Mouse (Mus musculus) adrenal gland, postnatal 25 days (tissue): ENCODE data around the gene Litaf. TPM values are rescaled to one million over a fixed set of nuclear protein-coding genes. Genes with fewer than 3 reads are reported as not detected.

Experiments
- DNase-seq: peaks from one replicate; pipeline ENCODE4 v3.0.0; 2021; ENCODE audit warnings: mixed read lengths
- long read RNA-seq: library from polyadenylated mRNA; stranded (forward); transcript quantifications from one replicate; pipeline ENCODE4 v2.0.0, GENCODE M21; 2021
- total RNA-seq: library from RNA; stranded (reverse); gene quantifications from 2 replicates; pipeline ENCODE4 v1.2.3, GENCODE M21; 2021

Litaf gene
- 38.6 and 46.5 TPM in 2 replicates for total RNA-seq
- long read RNA-seq, transcript Litaf-201 (4 exons, 2,235 nt), result major isoform, 50 of 67 reads
- long read RNA-seq, partial matches to known transcripts, result 10 of 67 reads
- long read RNA-seq, other reads (novel, unspliced or antisense), result 6 of 67 reads

DNA sequence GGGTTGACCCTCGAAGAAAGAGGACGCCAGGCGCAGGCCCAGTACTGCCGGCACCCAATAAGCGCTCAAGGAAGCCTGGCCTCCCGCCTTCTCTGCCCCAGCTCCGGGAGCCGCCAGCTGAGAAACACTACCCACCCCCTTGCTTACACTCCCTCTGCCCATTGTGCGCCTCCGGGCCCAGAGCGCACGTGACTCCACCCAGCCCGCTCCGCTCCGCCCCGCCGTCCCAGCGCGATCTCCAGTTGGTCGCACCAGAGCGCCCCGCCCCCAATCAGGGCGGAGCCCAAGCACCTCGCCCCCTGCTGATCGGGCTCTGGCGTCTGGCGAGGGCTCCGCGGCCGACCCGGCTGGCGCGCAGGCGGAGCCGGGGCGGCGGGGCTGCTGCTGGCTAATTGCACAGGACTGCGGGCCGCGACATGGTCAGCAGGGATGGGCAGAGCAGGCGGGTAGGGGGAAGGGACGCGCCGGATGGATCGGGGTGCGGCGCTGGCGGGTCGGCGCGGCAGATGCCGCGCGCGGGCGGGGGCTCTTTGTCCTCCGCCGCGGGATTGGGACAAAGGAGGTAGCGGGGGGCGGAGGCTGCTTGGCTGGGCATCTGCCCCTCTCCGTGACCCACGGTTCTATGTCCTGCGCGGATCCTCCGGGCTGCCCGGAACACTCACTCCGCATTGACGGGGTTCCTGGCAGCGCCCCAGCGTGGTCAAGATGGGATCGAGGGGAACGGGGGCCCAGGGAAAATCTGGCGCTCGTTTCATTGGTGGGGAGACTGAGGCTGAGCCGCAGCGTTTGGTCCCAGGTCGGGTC lies at the start of gene Litaf:
Gene Litaf, minus strand, starts transcription at position 129 of the 804 bp plus-strand sequence.
- peak; percentile 99 for DNase-seq

DNA sequence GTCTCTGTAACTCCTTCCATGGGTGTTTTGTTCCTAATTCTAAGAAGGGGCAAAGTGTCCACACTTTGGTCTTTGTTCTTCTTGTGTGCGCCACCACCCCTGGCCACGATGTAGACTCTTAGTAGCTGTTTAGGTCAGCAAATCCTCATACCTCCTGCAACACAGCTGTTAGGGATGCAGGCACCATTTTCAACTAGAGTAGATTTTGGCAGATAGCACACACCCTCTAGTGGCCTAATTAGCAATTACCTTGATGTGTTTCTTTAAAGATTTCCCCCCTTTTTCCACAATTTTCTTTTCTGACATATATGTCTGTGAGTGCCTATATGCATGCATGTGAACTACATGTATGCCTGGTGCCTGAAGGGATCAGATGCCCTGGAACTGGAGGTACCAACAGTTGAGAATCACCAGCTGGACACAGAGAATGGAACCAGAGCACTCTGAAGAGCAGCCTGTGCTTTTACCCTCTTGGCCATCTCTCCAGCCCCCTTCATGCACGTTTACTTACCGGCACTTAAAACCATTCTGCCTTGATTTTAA lies 43.3 kb upstream of the Litaf start:
- no peak for DNase-seq

DNA sequence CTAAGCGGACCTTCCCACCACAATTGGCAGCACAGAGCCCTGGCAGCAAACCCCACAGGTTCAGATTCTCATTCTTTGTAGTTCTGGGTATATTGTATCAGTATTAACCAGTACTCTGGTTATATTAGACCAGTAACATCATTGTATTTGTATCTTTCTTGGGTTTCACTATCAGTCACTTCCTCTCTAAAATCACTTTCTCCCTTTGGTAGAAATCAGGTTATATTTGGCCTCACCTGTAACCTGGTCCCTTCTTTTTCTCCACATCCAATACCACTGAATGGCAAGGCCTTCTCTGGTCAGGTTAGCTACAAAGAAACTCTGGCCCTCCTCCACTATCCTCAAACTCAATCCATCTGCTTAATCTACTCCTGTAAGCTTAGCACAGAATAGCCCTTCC lies 38.9 kb upstream of the Litaf start:
- no peak for DNase-seq

DNA sequence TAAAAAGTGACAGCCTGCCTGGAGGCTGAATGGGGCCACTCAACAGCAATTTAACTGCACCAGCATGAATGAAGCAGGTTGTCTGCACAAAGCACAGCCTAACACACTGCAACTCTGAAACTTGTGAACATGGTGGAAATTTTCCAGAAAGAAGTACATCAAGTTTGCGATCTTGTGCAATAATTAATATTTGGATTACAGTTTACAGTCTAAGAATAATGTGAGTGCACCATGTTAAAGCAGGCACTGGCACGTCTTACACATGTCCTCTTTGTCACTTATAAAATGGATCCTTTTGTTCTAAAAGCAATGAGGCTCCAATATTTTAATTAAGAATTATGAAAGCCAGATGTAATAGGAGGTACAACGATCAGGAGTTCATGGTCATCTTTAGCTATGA lies 31.3 kb upstream of the Litaf start:
- DNase-seq, result no peak

DNA sequence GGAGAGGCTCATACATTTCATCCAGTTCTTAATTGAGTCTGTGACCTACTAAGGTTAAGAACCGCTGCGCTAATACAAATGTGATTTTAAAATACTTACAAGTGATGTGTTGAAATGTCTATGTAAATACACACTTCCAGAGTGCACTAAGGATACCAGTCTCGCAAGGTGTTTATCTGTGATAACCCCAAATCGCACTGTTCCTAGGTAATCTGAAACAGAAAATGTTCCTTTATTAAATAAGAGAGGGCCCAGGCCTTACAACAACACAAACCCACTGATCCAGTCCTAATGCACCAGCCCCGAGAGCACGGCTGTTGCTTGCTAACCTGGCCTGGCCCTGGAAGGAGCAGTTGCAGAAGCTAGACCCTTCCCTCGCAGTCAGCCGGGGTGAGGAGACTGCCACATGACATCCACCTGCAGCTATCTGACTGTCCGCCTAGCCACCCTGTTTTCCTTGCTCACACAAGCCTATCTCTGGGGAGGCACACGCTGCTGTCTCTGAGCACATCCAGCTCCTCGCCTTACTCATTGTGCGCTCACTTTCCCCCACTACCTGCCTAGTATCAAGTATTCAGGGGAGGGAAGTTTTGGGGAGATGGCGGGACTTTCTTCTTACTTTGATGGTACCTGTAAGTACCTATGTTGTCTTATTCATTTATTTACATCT lies 27.9 kb upstream of the Litaf start:
- no peak for DNase-seq

DNA sequence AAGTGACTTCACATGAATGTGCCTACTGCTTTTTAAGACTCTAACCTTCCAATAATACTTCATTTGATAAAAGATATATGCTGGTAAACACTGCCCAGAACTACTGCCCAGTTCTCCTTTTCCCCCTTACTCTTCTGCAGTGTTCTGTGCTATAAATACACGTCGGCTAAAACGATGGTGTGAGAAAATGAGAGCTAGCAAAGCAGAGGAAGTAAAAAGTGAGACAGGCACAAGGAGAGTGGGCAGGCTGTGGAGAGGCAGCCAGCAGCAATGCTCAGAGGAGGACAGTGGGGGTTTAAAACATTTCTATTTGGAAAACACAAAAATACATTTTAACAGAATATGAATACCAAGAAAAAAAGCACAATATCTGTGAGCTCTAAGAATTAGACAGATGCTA lies 26.6 kb upstream of the Litaf start:
- no peak for DNase-seq

DNA sequence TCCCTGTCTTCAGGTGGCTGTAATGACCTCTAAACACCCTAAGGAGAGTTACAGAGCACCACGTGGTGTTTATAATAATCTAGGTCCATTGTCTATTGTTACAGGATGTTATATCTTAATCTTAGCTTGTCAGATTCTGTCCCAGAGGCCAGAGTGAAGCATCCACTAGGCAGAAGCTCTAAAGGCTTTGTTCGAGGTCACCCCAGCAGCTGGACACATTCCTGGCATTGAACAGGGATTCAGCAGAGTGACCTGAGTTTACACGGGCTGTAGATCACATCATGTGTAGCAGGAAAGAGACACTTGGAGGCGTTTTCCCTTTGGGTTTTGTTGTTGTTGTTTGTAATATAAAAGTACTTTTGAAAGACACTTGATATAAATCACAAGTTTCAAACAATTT lies 26.1 kb upstream of the Litaf start:
- no peak for DNase-seq

DNA sequence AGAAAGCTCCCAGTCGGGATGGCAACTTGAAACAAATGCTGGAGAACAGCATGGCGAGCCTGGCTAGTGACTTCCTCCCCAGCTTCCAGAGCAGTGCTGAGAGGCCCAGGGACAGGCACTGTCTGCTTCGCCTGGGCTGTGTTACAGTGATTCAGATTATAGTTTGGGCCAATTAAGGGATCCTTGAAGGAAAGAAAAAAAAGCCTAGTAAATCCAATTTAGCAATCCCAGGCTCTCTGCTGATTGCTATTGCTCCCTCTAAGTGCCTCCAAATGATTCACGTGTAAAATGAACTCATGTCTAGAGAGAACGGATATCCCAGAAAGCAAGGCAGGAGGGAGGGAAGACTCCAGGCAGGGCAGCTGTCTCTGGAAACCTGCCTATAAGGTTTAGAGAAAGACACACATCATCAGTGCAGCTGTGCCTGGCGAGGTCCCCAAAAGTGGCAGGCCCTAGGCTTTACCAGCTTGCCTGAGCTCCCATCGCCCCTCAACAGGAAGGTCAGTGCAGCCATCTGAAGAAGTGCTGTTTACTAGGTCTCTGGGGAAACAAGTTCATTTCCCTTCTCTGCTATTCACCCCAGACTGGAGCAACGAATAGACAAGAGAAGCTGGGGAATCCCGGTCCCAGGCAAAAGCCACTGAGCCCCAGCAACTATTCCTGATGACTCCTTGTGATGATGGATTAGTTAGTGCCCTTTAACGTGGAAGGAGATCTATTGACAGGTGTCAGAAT lies 25.0 kb upstream of the Litaf start:
- no peak for DNase-seq

DNA sequence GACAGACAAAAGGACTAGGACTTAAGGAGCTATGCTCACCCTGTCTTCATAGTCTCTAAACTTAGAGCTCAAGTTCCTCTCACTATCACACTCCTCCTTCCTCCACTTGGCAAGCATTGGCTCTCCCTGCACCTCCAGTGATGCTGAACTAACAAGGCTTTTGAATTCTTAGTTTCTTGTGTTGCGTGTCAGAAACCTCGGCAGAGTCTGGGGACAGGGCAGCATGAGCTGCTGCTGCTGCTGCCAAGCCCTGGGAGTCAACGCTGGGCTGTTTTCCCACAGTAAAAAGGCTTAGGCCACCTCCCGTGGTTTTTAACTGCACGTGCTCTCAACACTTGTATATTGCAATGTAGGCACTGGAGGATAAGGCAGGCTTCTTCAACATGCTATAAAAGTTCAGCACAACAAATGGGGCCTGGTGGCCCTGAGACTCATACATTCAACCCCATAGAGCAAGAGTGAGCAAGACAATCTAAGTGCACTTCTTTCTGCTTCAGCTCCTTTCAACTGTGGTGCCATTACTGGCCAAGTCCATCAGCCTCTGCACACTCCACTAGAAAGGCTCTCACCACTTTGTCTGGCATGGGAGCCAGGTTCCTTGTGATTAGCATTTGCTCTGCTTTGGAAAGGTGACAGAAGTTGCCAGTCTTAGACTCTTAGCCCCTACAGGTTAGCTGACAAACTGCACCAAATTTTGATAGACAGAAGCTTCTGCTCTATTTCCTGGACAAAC lies 21.1 kb upstream of the Litaf start:
- no peak for DNase-seq

DNA sequence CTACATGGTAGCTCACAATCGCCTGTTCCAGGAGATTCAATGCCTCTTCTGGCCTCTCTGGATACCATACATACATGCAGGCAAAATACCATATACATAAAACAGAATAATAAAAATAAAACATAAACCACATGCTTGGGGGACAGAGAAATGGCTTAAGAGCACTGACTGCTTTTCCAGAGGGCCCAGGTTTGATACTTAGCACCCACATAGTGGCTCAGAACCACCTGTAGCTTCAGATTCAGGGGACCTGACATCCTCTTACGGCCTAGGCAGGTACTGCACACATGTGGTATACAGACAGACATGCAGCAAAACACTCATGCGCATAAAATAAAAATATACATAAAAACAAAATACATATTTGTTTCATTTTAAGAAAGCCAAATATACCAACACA lies 20.3 kb upstream of the Litaf start:
- DNase-seq, result no peak

DNA sequence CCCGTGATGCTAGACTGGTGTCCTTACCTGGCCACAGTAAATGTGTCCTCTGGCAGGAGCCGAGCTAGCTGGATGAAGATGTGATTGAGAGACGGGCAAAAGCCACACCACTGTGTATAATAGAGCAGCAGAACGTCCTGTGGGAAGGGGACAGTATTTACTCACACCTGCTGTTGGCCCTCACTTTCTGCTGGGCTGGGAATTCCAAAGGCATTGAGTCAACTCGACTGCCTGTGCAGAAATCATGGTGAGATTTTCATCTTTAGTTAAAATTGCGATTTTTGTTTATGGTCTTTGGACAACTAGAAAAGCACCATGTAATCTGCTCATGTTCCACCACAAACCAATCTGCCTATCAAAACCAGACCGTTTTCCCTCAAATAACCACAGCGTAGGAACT lies 18.2 kb upstream of the Litaf start:
- DNase-seq, result no peak

DNA sequence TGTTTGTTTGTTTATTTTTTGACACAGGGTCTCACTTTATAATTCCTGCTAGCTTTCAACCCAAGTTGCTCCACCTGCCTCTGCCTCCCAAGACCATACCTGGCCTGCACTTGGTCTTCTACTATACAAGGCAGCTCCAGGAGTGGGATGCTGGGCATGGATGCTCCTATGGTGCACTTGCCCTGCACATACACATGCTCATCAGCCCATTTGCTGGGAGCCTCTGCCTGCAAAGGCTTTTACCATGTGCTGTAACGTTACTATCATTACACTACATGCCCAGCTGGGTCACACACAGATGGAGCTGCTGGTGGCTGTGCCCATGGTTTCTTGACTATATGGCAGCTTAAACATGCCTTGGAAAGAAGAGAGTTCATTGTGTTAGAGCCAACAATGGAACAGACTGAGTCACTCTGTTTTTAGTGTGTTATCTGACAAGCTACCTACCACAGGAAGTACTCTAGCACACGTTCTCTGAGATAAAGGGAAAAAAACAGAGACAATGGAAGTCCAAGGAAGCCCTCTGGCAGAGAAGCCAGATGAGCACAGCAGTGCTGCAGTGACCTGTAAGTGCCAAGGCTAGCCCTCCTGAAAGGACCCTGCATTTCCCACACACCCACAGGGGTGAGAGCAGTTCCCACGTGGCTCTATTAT lies 12.4 kb upstream of the Litaf start:
- no peak for DNase-seq

DNA sequence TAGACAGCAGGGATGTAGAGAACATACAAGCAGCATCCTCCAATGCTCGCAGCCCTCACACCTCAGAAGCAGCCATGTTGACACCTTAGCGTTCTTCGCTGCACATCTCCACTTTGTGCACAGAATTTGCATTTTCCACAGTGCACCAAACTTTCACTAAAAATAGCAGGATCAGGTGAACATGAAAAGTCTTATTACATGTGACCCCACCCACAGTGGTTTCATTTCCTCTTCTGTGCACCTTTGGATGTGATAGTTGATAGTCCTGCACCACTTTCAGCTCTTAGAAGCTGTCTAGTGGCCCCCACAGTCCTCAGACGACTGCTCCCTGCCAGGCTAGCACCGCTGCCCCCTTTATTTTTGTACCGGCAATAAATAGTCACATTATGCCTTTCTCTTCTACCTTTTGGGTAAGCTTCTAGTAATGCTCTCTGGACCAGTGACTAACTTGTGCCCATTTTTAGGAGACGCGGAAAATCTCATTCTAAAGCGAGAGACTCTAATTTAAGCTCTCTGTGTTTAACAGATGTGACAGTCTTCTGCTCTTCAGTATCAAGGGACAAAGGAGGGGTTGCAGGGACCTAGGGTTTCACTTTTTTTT lies 11.7 kb upstream of the Litaf start:
- no peak for DNase-seq

DNA sequence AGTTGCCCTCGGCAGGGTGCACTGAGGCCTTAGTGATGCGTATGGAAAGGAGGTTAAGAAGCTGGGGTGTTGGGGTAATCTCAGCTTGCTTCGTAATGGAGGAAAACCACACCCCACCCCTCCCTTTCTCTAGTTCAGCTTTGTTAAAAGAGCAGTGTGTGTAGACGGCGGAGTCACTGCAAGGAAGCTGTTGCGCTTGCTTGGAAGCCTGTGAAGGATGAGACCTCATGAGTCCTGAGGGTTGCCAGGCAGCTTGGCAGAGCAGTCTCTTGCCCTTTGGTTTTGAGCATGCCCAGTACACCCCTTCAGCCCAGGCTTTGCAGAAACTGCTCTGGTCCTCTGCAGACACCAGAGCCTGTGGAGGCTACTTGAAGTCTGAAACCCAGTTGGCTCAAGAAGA lies 7.1 kb upstream of the Litaf start:
- no peak for DNase-seq

DNA sequence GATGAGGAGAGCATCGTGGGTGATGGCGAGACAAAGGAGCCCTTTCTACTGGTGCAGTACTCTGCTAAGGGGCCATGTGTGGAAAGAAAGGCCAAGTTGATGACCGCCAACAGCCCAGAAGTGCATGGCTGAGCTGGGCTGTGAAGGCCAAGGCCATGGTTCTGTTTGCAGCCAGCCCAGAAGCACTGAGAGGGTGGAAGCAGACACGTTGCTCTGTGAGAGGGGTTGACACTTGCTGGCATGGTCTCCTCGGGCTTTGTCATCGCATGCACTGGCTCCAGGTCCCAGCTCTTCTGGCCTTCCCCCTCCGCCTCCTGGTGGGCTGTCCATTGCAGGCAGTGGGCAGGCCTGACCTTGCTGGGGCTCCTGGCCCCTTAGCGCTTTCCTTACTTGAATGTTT lies 6.5 kb upstream of the Litaf start:
- peak; percentile 54 for DNase-seq

DNA sequence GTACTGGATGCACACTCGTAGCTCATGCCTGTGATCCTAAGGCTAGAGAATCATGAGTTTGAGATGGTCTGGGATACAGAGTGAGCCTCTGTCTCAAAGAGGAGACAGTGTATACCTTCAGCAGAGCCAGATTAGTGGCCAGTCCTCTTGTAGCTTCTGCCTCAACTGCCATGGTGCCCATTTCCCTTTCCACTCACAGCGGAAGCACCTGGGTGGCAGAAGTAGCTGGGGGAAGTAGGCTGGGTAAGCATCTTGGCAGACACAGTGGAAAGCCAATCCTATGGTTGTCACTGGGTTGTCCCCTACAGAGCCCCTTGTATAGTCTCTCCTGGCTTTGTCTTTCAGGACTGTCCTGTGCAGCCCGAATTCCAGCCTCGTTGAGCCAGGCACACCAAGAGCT lies 5.9 kb upstream of the Litaf start:
- no peak for DNase-seq

DNA sequence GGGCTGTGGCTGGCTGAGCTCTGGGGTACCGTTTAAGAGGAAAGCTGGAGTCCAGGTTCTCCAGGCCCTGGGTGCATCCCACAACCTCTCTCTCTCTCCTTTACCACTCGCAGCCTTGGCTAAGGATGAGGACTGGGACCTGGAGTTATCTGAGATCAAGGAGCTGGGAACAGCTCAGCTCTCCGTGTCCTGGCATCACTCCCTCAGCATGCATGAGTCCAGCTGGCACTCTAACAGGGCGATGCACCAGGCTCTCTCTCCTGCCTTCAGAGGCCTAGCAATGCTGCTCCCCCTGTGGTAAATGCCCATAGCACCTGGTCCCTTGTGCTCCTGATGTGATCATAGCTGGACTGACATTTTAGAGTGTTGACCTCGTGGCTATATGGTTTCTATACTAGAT lies 5.2 kb upstream of the Litaf start:
- peak; percentile 49 for DNase-seq

DNA sequence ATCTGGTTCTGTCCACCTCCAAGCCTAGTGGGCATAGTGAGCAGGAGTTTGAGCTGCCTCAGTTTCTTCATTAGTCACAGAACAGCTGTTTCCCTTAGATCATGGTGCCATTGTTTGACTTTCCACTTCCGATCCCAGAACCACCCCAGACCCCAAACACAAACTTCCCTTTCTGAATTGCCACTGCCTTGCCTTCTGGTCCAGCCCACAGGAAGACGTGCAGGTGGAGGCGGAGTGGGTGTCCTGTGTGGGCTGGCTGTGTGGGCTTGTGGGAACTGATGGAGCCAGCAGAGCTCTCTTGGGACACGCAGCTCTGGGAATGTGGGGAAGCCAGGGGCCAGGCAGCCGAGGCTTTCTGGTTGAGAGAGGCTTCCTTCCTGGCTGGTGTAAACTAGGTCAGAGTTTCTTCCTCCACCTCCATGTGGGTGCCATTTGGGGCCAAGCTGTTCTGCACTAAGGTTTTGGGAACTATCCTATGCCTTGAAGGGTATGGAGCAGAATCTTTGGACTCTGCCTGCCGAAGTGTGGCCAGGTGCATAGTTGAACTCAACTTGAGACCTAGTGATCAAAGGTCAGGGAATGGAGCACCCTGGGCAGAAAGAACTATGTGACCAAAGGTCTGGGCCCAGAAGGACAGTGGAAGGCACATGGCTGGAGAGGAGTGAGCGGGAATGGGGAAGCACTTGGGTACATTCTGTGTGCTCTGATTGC lies 3.9 kb upstream of the Litaf start:
- no peak for DNase-seq

DNA sequence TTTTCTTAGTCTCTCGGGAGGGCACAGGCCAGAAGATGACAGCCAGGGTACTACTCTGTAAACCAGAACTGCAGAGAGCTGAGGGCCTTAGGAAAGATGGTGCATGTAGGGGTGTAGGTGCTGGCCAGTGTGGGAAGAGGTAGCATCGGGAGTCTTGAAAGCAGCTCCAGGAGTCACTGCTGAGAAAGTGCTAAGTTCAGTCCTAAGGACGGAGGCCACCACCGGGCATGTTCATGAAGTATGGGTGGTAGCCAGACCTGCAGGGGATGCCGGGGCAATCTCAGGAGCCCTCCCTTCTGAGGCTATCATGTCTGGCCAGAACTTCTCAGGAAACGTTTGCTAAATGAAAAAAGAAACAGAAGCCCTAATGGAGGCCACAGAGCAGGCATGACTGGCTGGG lies 3.3 kb upstream of the Litaf start:
- DNase-seq, result no peak

DNA sequence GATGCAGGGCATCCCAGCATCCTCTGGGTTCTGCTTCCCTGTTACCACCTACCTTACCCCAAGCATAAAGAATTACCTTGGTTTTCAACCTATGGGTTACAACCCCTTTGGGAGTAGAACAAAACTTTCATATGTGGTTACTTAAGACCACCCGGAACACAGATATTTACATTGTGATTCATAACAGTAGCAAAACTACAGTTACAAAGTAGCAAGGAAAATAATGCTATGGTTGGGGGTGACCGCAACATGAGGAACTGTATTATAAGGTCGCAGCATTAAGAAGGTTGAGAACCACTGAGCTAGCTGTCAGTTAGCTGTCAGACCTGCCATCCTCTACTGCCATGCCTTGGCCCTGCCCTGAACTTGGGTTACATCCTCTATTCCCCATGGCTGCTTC lies 2.7 kb upstream of the Litaf start:
- DNase-seq, result no peak

DNA sequence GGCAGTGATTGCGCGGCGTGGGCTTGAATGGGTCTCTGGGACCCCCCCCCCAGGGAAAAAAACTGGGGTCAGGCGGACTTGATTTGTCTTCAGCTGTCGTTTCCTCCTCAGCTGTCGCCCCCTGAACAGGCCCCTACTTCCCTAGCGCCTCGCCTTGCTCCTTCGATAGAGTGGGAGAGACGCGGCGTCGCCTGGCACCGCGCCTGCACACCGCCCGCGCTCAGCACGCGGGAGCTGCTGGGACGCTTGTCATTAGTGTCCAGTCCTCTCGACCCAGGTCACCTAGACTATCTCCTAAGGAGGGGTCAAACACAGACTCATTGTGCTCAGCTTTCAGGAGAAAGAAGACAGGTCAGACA lies 855 bp upstream of the Litaf start:
- peak; percentile 51 for DNase-seq
